Comparison of ENCODE assay signal across 23 mouse cellular contexts in genomic region chr11:116991410-116991809, GRCm38 (mm10).
DNase-seq lines count a peak whose midpoint lies in the region; ATAC-seq lines count a peak whose summit lies in the region.
"Had no signal": no experiment of that assay in that cellular context is flagged by ENCODE, and none has a peak within 500 bp of the region (broad histone marks: within the 10 kb centered on the region; RNA-seq: fewer than 3 reads in every experiment).

No protein-coding gene starts in this region.

- WGBS in forebrain, embryonic 16.5 days, result 62% methylated on average over 8 of the region's 8 CpGs
- 74% methylated on average over 8 of the region's 8 CpGs for WGBS in forebrain, embryonic 13.5 days
- 71% methylated on average over 8 of the region's 8 CpGs for WGBS in neural tube, embryonic 11.5 days
- 72% methylated on average over 8 of the region's 8 CpGs for WGBS in liver, embryonic 11.5 days

- no peak overlapping the region for H3K9ac ChIP-seq in forebrain, embryonic 16.5 days (replicated peaks; ENCODE audit: low read depth, low read length)
- H3K9ac ChIP-seq in forebrain, embryonic 13.5 days, result no peak overlapping the region
- no peak overlapping the region for H3K9ac ChIP-seq in neural tube, embryonic 11.5 days (ENCODE audit: low read length)
- H3K9ac ChIP-seq in liver, embryonic 11.5 days (ENCODE audit: low read depth, low read length), result no peak overlapping the region
- H3K9ac ChIP-seq: embryonic facial prominence, embryonic 13.5 days; liver, postnatal 0 days had no signal

- no peak overlapping the region for H3K27ac ChIP-seq in forebrain, embryonic 16.5 days (ENCODE audit: low read length)
- no peak overlapping the region for H3K27ac ChIP-seq in forebrain, embryonic 13.5 days
- peak overlapping the region; percentile 49; the same call in 1 of the 2 replicates for H3K27ac ChIP-seq in neural tube, embryonic 11.5 days (ENCODE audit: low read depth, low read length)
- no peak overlapping the region for H3K27ac ChIP-seq in liver, embryonic 11.5 days (ENCODE audit: low read depth, low read length)
- H3K27ac ChIP-seq: embryonic facial prominence, embryonic 13.5 days; heart, embryonic 10.5 days; kidney, postnatal 0 days; limb, embryonic 10.5 days; macrophage had no signal

- peak; percentile 67 to 73 for DNase-seq in cerebellum, postnatal 10 days
- no peak for DNase-seq in cerebellum, adult 11 months
- no peak for DNase-seq in neural tube, embryonic 11.5 days (ENCODE audit: low spot score)
- no peak for DNase-seq in neural tube, embryonic 10.5 days (ENCODE audit: extremely low spot score, low spot score)
- no peak for DNase-seq in liver, embryonic 11.5 days (ENCODE audit: low spot score)
- no peak for DNase-seq in kidney, postnatal 10 days
- DNase-seq: adrenal gland, postnatal 10 days; cerebellum, adult 9-11 months; heart, postnatal 4 days; kidney, adult 2 months; liver; liver, postnatal 0 days; right cerebral cortex, postnatal 25 days; spleen, adult 18-20 months had no signal

- H3K36me3 ChIP-seq in forebrain, embryonic 16.5 days (ENCODE audit: control insufficient read depth, insufficient read depth), result no peaks in the 10 kb centered on the region
- peaks cover 11% of the 10 kb centered on the region for H3K36me3 ChIP-seq in forebrain, embryonic 13.5 days (ENCODE audit: poor library complexity, severe bottlenecking)
- no peaks in the 10 kb centered on the region for H3K36me3 ChIP-seq in neural tube, embryonic 11.5 days (ENCODE audit: control insufficient read depth, insufficient read depth, low read length)
- no peaks in the 10 kb centered on the region for H3K36me3 ChIP-seq in liver, embryonic 11.5 days (ENCODE audit: control insufficient read depth, insufficient read depth, low read length)
- H3K36me3 ChIP-seq: embryonic facial prominence, embryonic 13.5 days; heart, embryonic 10.5 days; limb, embryonic 10.5 days had no signal

- H3K4me2 ChIP-seq in forebrain, embryonic 16.5 days (ENCODE audit: low read length), result no peak overlapping the region
- H3K4me2 ChIP-seq in forebrain, embryonic 13.5 days, result no peak overlapping the region
- H3K4me2 ChIP-seq in neural tube, embryonic 11.5 days (ENCODE audit: low read depth), result no peak overlapping the region
- no peak overlapping the region for H3K4me2 ChIP-seq in liver, embryonic 11.5 days
- H3K4me2 ChIP-seq: embryonic facial prominence, embryonic 13.5 days had no signal

- H3K4me1 ChIP-seq in forebrain, embryonic 16.5 days (replicated peaks; ENCODE audit: control insufficient read depth, insufficient read depth, low read length), result peaks cover 20% of the 10 kb centered on the region
- H3K4me1 ChIP-seq in forebrain, embryonic 13.5 days, result peaks cover 31% of the 10 kb centered on the region
- peaks cover 4% of the 10 kb centered on the region; the same call in 1 of the 2 replicates for H3K4me1 ChIP-seq in neural tube, embryonic 11.5 days (ENCODE audit: control insufficient read depth, insufficient read depth, low read length)
- H3K4me1 ChIP-seq in liver, embryonic 11.5 days (replicated peaks; ENCODE audit: control insufficient read depth, insufficient read depth, low read length), result no peaks in the 10 kb centered on the region

- no peak overlapping the region for H3K4me3 ChIP-seq in forebrain, embryonic 16.5 days (replicated peaks; ENCODE audit: low read length)
- no peak overlapping the region for H3K4me3 ChIP-seq in forebrain, embryonic 13.5 days
- H3K4me3 ChIP-seq in neural tube, embryonic 11.5 days (ENCODE audit: low read depth, low read length), result no peak overlapping the region
- H3K4me3 ChIP-seq in liver, embryonic 11.5 days (ENCODE audit: low read depth, low read length), result no peak overlapping the region
- H3K4me3 ChIP-seq: embryonic facial prominence, embryonic 13.5 days; heart, embryonic 10.5 days; limb, embryonic 10.5 days had no signal

- no peaks in the 10 kb centered on the region for H3K9me3 ChIP-seq in forebrain, embryonic 16.5 days (ENCODE audit: control insufficient read depth, low read length)
- H3K9me3 ChIP-seq in forebrain, embryonic 13.5 days (replicated peaks), result no peaks in the 10 kb centered on the region
- no peaks in the 10 kb centered on the region for H3K9me3 ChIP-seq in neural tube, embryonic 11.5 days (ENCODE audit: control insufficient read depth, low read length)
- no peaks in the 10 kb centered on the region for H3K9me3 ChIP-seq in liver, embryonic 11.5 days (ENCODE audit: control insufficient read depth, low read length)
- H3K9me3 ChIP-seq: embryonic facial prominence, embryonic 13.5 days; heart, embryonic 10.5 days; limb, embryonic 10.5 days had no signal

- no peaks in the 10 kb centered on the region for H3K27me3 ChIP-seq in forebrain, embryonic 16.5 days (replicated peaks; ENCODE audit: control insufficient read depth, insufficient read depth, low read length)
- H3K27me3 ChIP-seq in forebrain, embryonic 13.5 days, result peaks cover 5% of the 10 kb centered on the region; the same call in 1 of the 2 replicates
- peaks cover 5% of the 10 kb centered on the region; the same call in 1 of the 2 replicates for H3K27me3 ChIP-seq in neural tube, embryonic 11.5 days (ENCODE audit: control insufficient read depth, insufficient read depth, low read length)
- peaks cover 31% of the 10 kb centered on the region for H3K27me3 ChIP-seq in liver, embryonic 11.5 days (replicated peaks; ENCODE audit: control insufficient read depth, insufficient read depth, low read length)

- 0 out of 2 replicates have a peak, but pooled peaks have one; percentile 7 for ATAC-seq in forebrain, embryonic 16.5 days
- ATAC-seq in forebrain, embryonic 13.5 days, result no peak
- no peak for ATAC-seq in neural tube, embryonic 11.5 days (ENCODE audit: insufficient read depth, low FRiP score, low TSS enrichment)
- ATAC-seq in liver, embryonic 11.5 days (replicated peaks; ENCODE audit: low FRiP score), result no peak
- ATAC-seq: activated CD4-positive, CD25-positive, alpha-beta regulatory T cell, adult 4 months; liver, postnatal 0 days; lung, postnatal 0 days had no signal

Comparison
In these comparisons a context has a peak if more than half of its experiments do, and no peak if none do; other contexts are left out.
1. DNase-seq: peak in cerebellum, postnatal 10 days (2 of 2); none in cerebellum, adult 11 months (single experiment), neural tube, embryonic 11.5 days (single experiment), neural tube, embryonic 10.5 days (single experiment), liver, embryonic 11.5 days (single experiment) and kidney, postnatal 10 days (single experiment).